In the genomic region with DNA sequence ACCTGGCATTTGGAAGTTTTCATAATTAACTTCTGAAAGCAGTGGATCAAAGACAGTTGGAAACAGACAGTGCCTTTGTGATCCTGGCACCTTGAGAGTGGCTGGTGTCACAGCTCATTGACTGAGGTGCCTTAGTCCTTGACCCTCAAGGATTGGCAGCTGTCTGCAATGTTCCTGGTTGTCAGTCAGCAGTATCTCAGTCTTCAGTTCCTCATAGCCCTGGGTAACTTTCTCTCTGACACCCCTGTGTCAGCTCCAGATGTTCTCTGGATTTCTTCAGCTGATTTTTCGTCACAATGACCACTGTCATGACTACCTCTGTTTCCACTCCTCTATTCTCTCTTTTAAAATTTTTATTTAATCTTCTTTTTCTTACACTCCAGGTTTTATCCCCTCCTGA, we compare ENCODE assay signal across 25 mouse cellular contexts. TPM values are rescaled to one million over a fixed set of nuclear protein-coding genes. Genes with fewer than 3 reads are reported as not detected.
DNase-seq lines count a peak whose midpoint lies in the region; ATAC-seq and TF ChIP-seq lines count a peak whose summit lies in the region.
"Had no signal": no experiment of that assay in that cellular context is flagged by ENCODE, and none has a peak within 500 bp of the region (broad histone marks: within the 10 kb centered on the region; RNA-seq: fewer than 3 reads in every experiment).

No protein-coding gene starts in this region.

- no peak overlapping the region for H3K9ac ChIP-seq in kidney, embryonic 14.5 days (ENCODE audit: low read depth, low read length)
- H3K9ac ChIP-seq in CH12.LX (ENCODE audit: insufficient read depth, low read depth), result no peak overlapping the region
- H3K9ac ChIP-seq in stomach, postnatal 0 days (ENCODE audit: low read length), result no peak overlapping the region
- H3K9ac ChIP-seq: forebrain, embryonic 15.5 days; heart, embryonic 13.5 days; liver, embryonic 15.5 days had no signal

- no peak overlapping the region for H3K4me3 ChIP-seq in kidney, embryonic 14.5 days (ENCODE audit: low read length)
- H3K4me3 ChIP-seq in CH12.LX (replicated peaks in 1 of 3; ENCODE audit: low read depth in 2 of 3, low read length in 2 of 3, poor library complexity in 1 of 3), result no peak overlapping the region
- H3K4me3 ChIP-seq in brown adipose tissue, adult 24 weeks (ENCODE audit: insufficient read depth, low read depth, low read length), result no peak overlapping the region
- H3K4me3 ChIP-seq in stomach, postnatal 0 days (ENCODE audit: low read depth, low read length), result no peak overlapping the region
- H3K4me3 ChIP-seq: forebrain, embryonic 15.5 days; heart, embryonic 13.5 days; limb, embryonic 10.5 days; liver, embryonic 15.5 days; myocyte had no signal

- in situ Hi-C loops in CH12.LX (cut with MboI; ENCODE audit: low pct_ligation_motif_present, low pct_unique_long_range_greater_than_20kb, low sequenced_read_pairs), result no loop called here

- ATAC-seq in kidney, embryonic 14.5 days (ENCODE audit: low FRiP score, low TSS enrichment), result no peak
- peak; percentile 64 for ATAC-seq in monocyte, adult 5-6 weeks (replicated peaks; ENCODE audit: insufficient number of reproducible peaks, low FRiP score, low TSS enrichment, poor library complexity, severe bottlenecking)
- no peak for ATAC-seq in stomach, postnatal 0 days (ENCODE audit: low FRiP score, low TSS enrichment)
- ATAC-seq: forebrain, embryonic 15.5 days; hindbrain, postnatal 0 days; intestine, postnatal 0 days had no signal

- no peaks in the 10 kb centered on the region for H3K4me1 ChIP-seq in kidney, embryonic 14.5 days (ENCODE audit: control insufficient read depth, insufficient read depth, low read length)
- peaks cover 3 to 27% of the 10 kb centered on the region in 2 experiments; a peak in 3 of 4 replicates for H3K4me1 ChIP-seq in CH12.LX (ENCODE audit: control insufficient read depth in 1 of 2, insufficient read depth in 2 of 2)
- H3K4me1 ChIP-seq in brown adipose tissue, adult 24 weeks (ENCODE audit: control insufficient read depth, insufficient read depth, insufficient read length, low read length), result peaks cover 3% of the 10 kb centered on the region; the same call in 1 of the 2 replicates
- no peaks in the 10 kb centered on the region for H3K4me1 ChIP-seq in stomach, postnatal 0 days (replicated peaks; ENCODE audit: control insufficient read depth, insufficient read depth)
- H3K4me1 ChIP-seq: forebrain, embryonic 15.5 days; heart, embryonic 13.5 days; limb, embryonic 10.5 days; liver, embryonic 15.5 days; megakaryocyte, embryonic 14.5 days had no signal

- no peaks in the 10 kb centered on the region for H3K36me3 ChIP-seq in kidney, embryonic 14.5 days (ENCODE audit: control insufficient read depth, insufficient read depth, low read length)
- no peaks in the 10 kb centered on the region for H3K36me3 ChIP-seq in CH12.LX (replicated peaks in 1 of 2; ENCODE audit: control insufficient read depth in 1 of 2, insufficient read depth in 1 of 2, low read length in 1 of 2)
- no peaks in the 10 kb centered on the region for H3K36me3 ChIP-seq in stomach, postnatal 0 days (ENCODE audit: control insufficient read depth, insufficient read depth, low read length)
- H3K36me3 ChIP-seq: forebrain, embryonic 15.5 days; heart, embryonic 13.5 days; limb, embryonic 10.5 days; liver, embryonic 15.5 days had no signal

- H3K9me3 ChIP-seq in kidney, embryonic 14.5 days (ENCODE audit: control insufficient read depth, low read length), result no peaks in the 10 kb centered on the region
- no peaks in the 10 kb centered on the region for H3K9me3 ChIP-seq in CH12.LX (replicated peaks; ENCODE audit: low read length)
- H3K9me3 ChIP-seq in stomach, postnatal 0 days (ENCODE audit: control insufficient read depth, low read length), result no peaks in the 10 kb centered on the region
- H3K9me3 ChIP-seq: forebrain, embryonic 15.5 days; heart, embryonic 13.5 days; limb, embryonic 10.5 days; liver, embryonic 15.5 days; megakaryocyte, embryonic 14.5 days had no signal

- no peaks in the 10 kb centered on the region for H3K27me3 ChIP-seq in kidney, embryonic 14.5 days (ENCODE audit: control insufficient read depth, insufficient read depth, low read length)
- H3K27me3 ChIP-seq in CH12.LX (replicated peaks), result no peaks in the 10 kb centered on the region
- no peaks in the 10 kb centered on the region for H3K27me3 ChIP-seq in stomach, postnatal 0 days (ENCODE audit: control insufficient read depth, insufficient read depth, low read length)
- H3K27me3 ChIP-seq: forebrain, embryonic 15.5 days; heart, embryonic 13.5 days; liver, embryonic 15.5 days; megakaryocyte, embryonic 14.5 days had no signal

- no peak overlapping the region for H3K27ac ChIP-seq in kidney, embryonic 14.5 days (ENCODE audit: low read depth, low read length)
- H3K27ac ChIP-seq in CH12.LX (ENCODE audit: insufficient read depth, low read depth), result no peak overlapping the region
- peak overlapping the region; percentile 55; the same call in 1 of the 2 replicates for H3K27ac ChIP-seq in brown adipose tissue, adult 24 weeks (replicated peaks; ENCODE audit: low read depth, low read length)
- no peak overlapping the region for H3K27ac ChIP-seq in stomach, postnatal 0 days (replicated peaks)
- H3K27ac ChIP-seq: forebrain, embryonic 15.5 days; heart, embryonic 13.5 days; hindbrain, postnatal 0 days; limb, embryonic 10.5 days; liver, embryonic 15.5 days had no signal

- H3K79me2 ChIP-seq in CH12.LX (replicated peaks; ENCODE audit: control insufficient read depth, extremely low read depth, insufficient read depth, poor library complexity, severe bottlenecking), result peaks cover 2% of the 10 kb centered on the region; the same call in 1 of the 2 replicates

- dilution Hi-C loops in CH12.LX (cut with MboI; ENCODE audit: extremely low pct_ligation_motif_present, extremely low pct_unique_long_range_greater_than_20kb, low sequenced_read_pairs), result no loop called here

- intact Hi-C loops in left cerebral cortex, postnatal 14 days (cut with DNase I), result no loop called here

- peak; percentile 18 for DNase-seq in kidney, adult 9 months
- DNase-seq in CH12.LX (ENCODE audit: extremely low read depth), result peak; percentile 59
- DNase-seq in stomach, postnatal 0 days (ENCODE audit: low spot score), result no peak
- no peak for DNase-seq in left cerebral cortex, postnatal 14 days (ENCODE audit: low spot score in 2 of 2)
- DNase-seq: cerebellum, adult 11 months; cerebellum, postnatal 14 days; embryo, embryonic 11 days; heart, postnatal 4 days; kidney, postnatal 10 days; midbrain, embryonic 14.5 days; spleen, adult 18-20 months; thymus, adult 18-20 months; thymus, postnatal 4 days had no signal

- WGBS in kidney, embryonic 14.5 days, result 72% methylated on average over 1 of the region's 1 CpGs
- WGBS in stomach, postnatal 0 days, result 68% methylated on average over 1 of the region's 1 CpGs

- no peak for TF ChIP-seq POLR2A in CH12.LX (IDR thresholded peaks at IDR 0.05; ENCODE audit: low read depth, low read length)

- no peak for TF ChIP-seq RAD21 in CH12.LX (IDR thresholded peaks at IDR 0.05; ENCODE audit: low read depth, low read length)

- peak; percentile 65; the same call in 1 of the 2 replicates for TF ChIP-seq EP300 in CH12.LX (IDR thresholded peaks at IDR 0.05; ENCODE audit: low read length)
- no peak for TF ChIP-seq EP300 in stomach, postnatal 0 days (optimal IDR thresholded peaks at IDR 0.05)

- no peak for TF ChIP-seq CTCF in CH12.LX (conservative IDR thresholded peaks at IDR 0.05 in 1 of 2, IDR thresholded peaks at IDR 0.05 in 1 of 2; ENCODE audit: low read depth in 2 of 2, low read length in 2 of 2)
- no peak for TF ChIP-seq CTCF in stomach, postnatal 0 days (IDR thresholded peaks at IDR 0.05; ENCODE audit: low read depth)

- no peak overlapping the region for H3K4me2 ChIP-seq in kidney, embryonic 14.5 days (replicated peaks; ENCODE audit: low read depth, low read length)
- peak overlapping the region; percentile 59; the same call in 1 of the 2 replicates for H3K4me2 ChIP-seq in CH12.LX (ENCODE audit: insufficient read depth, low read depth, poor library complexity, severe bottlenecking)
- no peak overlapping the region for H3K4me2 ChIP-seq in stomach, postnatal 0 days (replicated peaks; ENCODE audit: low read depth)
- H3K4me2 ChIP-seq: forebrain, embryonic 15.5 days; heart, embryonic 13.5 days; liver, embryonic 15.5 days had no signal

TF ChIP-seq in CH12.LX, 34 proteins besides CTCF, POLR2A, EP300 and RAD21 (continues in another document):
- TF ChIP-seq BHLHE40 (IDR thresholded peaks at IDR 0.05; ENCODE audit: low read depth, low read length) (peak; percentile 52; the same call in 1 of the 2 replicates), MEF2A (IDR thresholded peaks at IDR 0.05; ENCODE audit: borderline replicate concordance, low read depth, low read length) (no peak), ZC3H11A (IDR thresholded peaks at IDR 0.05; ENCODE audit: low read depth, low read length) (no peak), KAT2A (IDR thresholded peaks at IDR 0.05; ENCODE audit: insufficient replicate concordance, low read length) (no peak), TCF12 (IDR thresholded peaks at IDR 0.05; ENCODE audit: low read depth, low read length) (peak; percentile 63), ELF1 (IDR thresholded peaks at IDR 0.05; ENCODE audit: low read depth, low read length) (no peak), USF2 (conservative IDR thresholded peaks at IDR 0.05; ENCODE audit: low read depth, low read length) (no peak), MXI1 (IDR thresholded peaks at IDR 0.05; ENCODE audit: low read depth, low read length) (no peak), MAX (IDR thresholded peaks at IDR 0.05; ENCODE audit: low read length) (no peak), MAZ (IDR thresholded peaks at IDR 0.05; ENCODE audit: low read depth, low read length) (no peak)

RNA-seq across cellular contexts. Expression of a gene that starts 0.7 kb away (rescaled TPM):
- 0.34 and 1.2 TPM in 2 replicates for polyA plus RNA-seq in kidney, embryonic 14.5 days (2014; fragmentation: Nextera tagmentation; extraction: Ambion mirVana)
- total RNA-seq in CH12.LX (2012; rRNA removed) (2.1 and 2.6 TPM in 2 replicates), CH12.LX (2014; rRNA removed) (2.9 and 3.4 TPM in 2 replicates)
- 10.0 and 11.9 TPM in 2 replicates for polyA plus RNA-seq in CH12.LX (2012; ENCODE audit: insufficient read length, low read depth)
- polyA plus RNA-seq in brown adipose tissue, adult 24 weeks (2012; ENCODE audit: insufficient read depth, insufficient read length, missing spikeins), result 7.1 and 7.6 TPM in 2 replicates
- total RNA-seq in monocyte, adult 5-6 weeks (2017), result 27.5 to 53.9 TPM (median 45.4 TPM) in 3 replicates
- polyA plus RNA-seq in stomach, postnatal 0 days (2015; fragmentation: Nextera tagmentation; extraction: Ambion mirVana), result 0.59 and 0.85 TPM in 2 replicates
- total RNA-seq in left cerebral cortex, postnatal 14 days (2021), result under 1 TPM; 0.25 to 0.33 TPM
- polyA plus RNA-seq: neural tube, embryonic 14.5 days had no signal

RNA-seq across cellular contexts. Expression of a gene that starts 24.5 kb away (rescaled TPM):
- polyA plus RNA-seq in kidney, embryonic 14.5 days (2014; fragmentation: Nextera tagmentation; extraction: Ambion mirVana), result 0.93 and 1.7 TPM in 2 replicates
- 1.4 and 1.5 TPM in 2 replicates for total RNA-seq in CH12.LX (2012; rRNA removed)
- total RNA-seq in CH12.LX (2014; rRNA removed), result 0.94 and 1.6 TPM in 2 replicates
- 0.83 and 1.4 TPM in 2 replicates for polyA plus RNA-seq in CH12.LX (2012; ENCODE audit: insufficient read length, low read depth)
- 8.9 and 9.4 TPM in 2 replicates for polyA plus RNA-seq in brown adipose tissue, adult 24 weeks (2012; ENCODE audit: insufficient read depth, insufficient read length, missing spikeins)
- total RNA-seq in monocyte, adult 5-6 weeks (2017), result 160 to 239 TPM (median 218 TPM) in 3 replicates
- 2.3 and 2.7 TPM in 2 replicates for polyA plus RNA-seq in stomach, postnatal 0 days (2015; fragmentation: Nextera tagmentation; extraction: Ambion mirVana)
- not detected for total RNA-seq in left cerebral cortex, postnatal 14 days (2021)

Comparison
In these comparisons a context has a peak if more than half of its experiments do, and no peak if none do; other contexts are left out.
1. DNase-seq: peak in kidney, adult 9 months (single experiment) and CH12.LX (single experiment); none in stomach, postnatal 0 days (single experiment) and left cerebral cortex, postnatal 14 days (0 of 2).